Mouse (Mus musculus) lung, postnatal 0 days (tissue): ENCODE measurements at regions not wholly inside any gene's neighbourhood (a gene's known extent, or its start where the extent isn't known, plus 50 kb on each side); places are given as distances from the start of the nearest gene placed in this dataset.

Experiments
- CTCF ChIP-seq: IDR thresholded peaks from 2 replicates; pipeline ENCODE4 v1.5.1; 2016; ENCODE audit warnings: antibody characterized with exemption, mild to moderate bottlenecking
- EP300 ChIP-seq: IDR thresholded peaks from 2 replicates; pipeline ENCODE4 v1.6.1; 2016; ENCODE audit warnings: antibody characterized with exemption, mild to moderate bottlenecking, control low read depth

- no peak for TF ChIP-seq EP300
- TF ChIP-seq CTCF = no peak
Observed at GRCm38 (mm10) chr9:111841151-111841550, 151.0 kb upstream of the Stac start.
